Comparison of ENCODE assay signal across 8 mouse cellular contexts in genomic region chr5:142907048-142907802, GRCm38 (mm10). TPM values are rescaled to one million over a fixed set of nuclear protein-coding genes. Genes with fewer than 3 reads are reported as not detected.
DNase-seq lines count a peak whose midpoint lies in the region; ATAC-seq lines count a peak whose summit lies in the region.

No protein-coding gene starts in this region.

- peak; percentile 63 to 77 for DNase-seq in frontal cortex, postnatal 10 days (ENCODE audit: low spot score in 2 of 2)
- peak; percentile 77 to 80 for DNase-seq in cerebellum, postnatal 14 days
- DNase-seq in heart, adult 11 months = peak; percentile 98
- DNase-seq in kidney, adult 11 months = peak; percentile 54
- DNase-seq in limb, embryonic 11.5 days (ENCODE audit: low spot score) = peak; percentile 68
- DNase-seq in midbrain, embryonic 14.5 days = peak; percentile 73
- DNase-seq in testis, postnatal 10 days (ENCODE audit: low spot score) = peak; percentile 75

- no peak for ATAC-seq in frontal cortex, adult (ENCODE audit: low TSS enrichment)
- no peak for ATAC-seq in limb, embryonic 11.5 days (ENCODE audit: insufficient number of reproducible peaks, low FRiP score, low TSS enrichment, low read depth)
- 0 out of 2 replicates have a peak, but pooled peaks have one; percentile 9 for ATAC-seq in midbrain, embryonic 14.5 days (ENCODE audit: low FRiP score, low TSS enrichment)

- H3K4me2 ChIP-seq in limb, embryonic 11.5 days (ENCODE audit: low read depth, severe bottlenecking) = peak overlapping the region; percentile 42
- H3K4me2 ChIP-seq in midbrain, embryonic 14.5 days (ENCODE audit: low read length) = peak overlapping the region; percentile 67

- peak overlapping the region; percentile 49 for H3K9ac ChIP-seq in limb, embryonic 11.5 days (ENCODE audit: low read length)
- H3K9ac ChIP-seq in midbrain, embryonic 14.5 days (replicated peaks; ENCODE audit: low read length) = peak overlapping the region; percentile 100

- H3K36me3 ChIP-seq in limb, embryonic 11.5 days (ENCODE audit: control insufficient read depth, insufficient read depth, low read length) = peaks cover 32% of the 10 kb centered on the region
- H3K36me3 ChIP-seq in midbrain, embryonic 14.5 days (ENCODE audit: control insufficient read depth, insufficient read depth, low read length) = peaks cover 33% of the 10 kb centered on the region

- H3K9me3 ChIP-seq in limb, embryonic 11.5 days (ENCODE audit: control insufficient read depth, low read length) = no peaks in the 10 kb centered on the region
- H3K9me3 ChIP-seq in midbrain, embryonic 14.5 days (ENCODE audit: control insufficient read depth, low read length) = no peaks in the 10 kb centered on the region

- H3K4me1 ChIP-seq in limb, embryonic 11.5 days (ENCODE audit: control insufficient read depth, insufficient read depth, low read length) = peaks cover 35% of the 10 kb centered on the region
- peaks cover 36% of the 10 kb centered on the region for H3K4me1 ChIP-seq in midbrain, embryonic 14.5 days (ENCODE audit: control insufficient read depth, insufficient read depth, low read length)

- peak overlapping the region; percentile 60 for H3K27ac ChIP-seq in limb, embryonic 11.5 days (replicated peaks; ENCODE audit: low read depth, low read length)
- H3K27ac ChIP-seq in midbrain, embryonic 14.5 days (replicated peaks; ENCODE audit: low read depth, low read length) = peak overlapping the region; percentile 100

- H3K27me3 ChIP-seq in limb, embryonic 11.5 days (ENCODE audit: control insufficient read depth, insufficient read depth, low read length) = no peaks in the 10 kb centered on the region
- H3K27me3 ChIP-seq in midbrain, embryonic 14.5 days (ENCODE audit: control insufficient read depth, insufficient read depth, low read length) = no peaks in the 10 kb centered on the region

- peak overlapping the region; percentile 100 for H3K4me3 ChIP-seq in limb, embryonic 11.5 days (ENCODE audit: low read depth, low read length)
- H3K4me3 ChIP-seq in midbrain, embryonic 14.5 days (replicated peaks; ENCODE audit: low read depth, low read length) = peak overlapping the region; percentile 100

- WGBS in limb, embryonic 11.5 days = 44% methylated on average over 14 of the region's 14 CpGs
- WGBS in midbrain, embryonic 14.5 days = 25% methylated on average over 14 of the region's 14 CpGs

RNA-seq across cellular contexts. Expression of gene Actb, which starts 0.7 kb away (rescaled TPM):
- 16,455 and 16,911 TPM in 2 replicates for polyA plus RNA-seq in limb, embryonic 11.5 days (2014; fragmentation: Nextera tagmentation; extraction: Ambion mirVana)
- polyA plus RNA-seq in midbrain, embryonic 14.5 days (2014; fragmentation: Nextera tagmentation; extraction: Ambion mirVana) = 16,375 and 16,992 TPM in 2 replicates

RNA-seq across cellular contexts. Expression of gene Fbxl18, which starts 12.0 kb away (rescaled TPM):
- polyA plus RNA-seq in limb, embryonic 11.5 days (2014; fragmentation: Nextera tagmentation; extraction: Ambion mirVana) = 10.2 and 11.1 TPM in 2 replicates
- 28.6 and 28.8 TPM in 2 replicates for polyA plus RNA-seq in midbrain, embryonic 14.5 days (2014; fragmentation: Nextera tagmentation; extraction: Ambion mirVana)

RNA-seq across cellular contexts. Expression of gene Fscn1, which starts 52.9 kb away (rescaled TPM):
- 678 and 708 TPM in 2 replicates for polyA plus RNA-seq in limb, embryonic 11.5 days (2014; fragmentation: Nextera tagmentation; extraction: Ambion mirVana)
- 521 and 580 TPM in 2 replicates for polyA plus RNA-seq in midbrain, embryonic 14.5 days (2014; fragmentation: Nextera tagmentation; extraction: Ambion mirVana)
